Mouse (Mus musculus): ENCODE measurements around the gene Arid4a. TPM values are rescaled to one million over a fixed set of nuclear protein-coding genes. Genes with fewer than 3 reads are reported as not detected.
A peak's percentile ranks its signal among the peaks of the same experiment; 100 is the strongest.
"Not testable (repeated sequence)": the region's sequence is repeated elsewhere in the genome, so short reads cannot be mapped to it uniquely, and the experiment has no call there.

The Arid4a gene
- polyA plus RNA-seq, 1 experiment from 2014 or later = 40.4 TPM

GRCm38 (mm10) chr12:71055537-71055936 is 39.7 kb downstream of the Arid4a start:
- Histone ChIP-seq H3K4me2 (ENCODE audit: low read depth, low read length) (no peak overlapping the region), H3K36me3 (ENCODE audit: control insufficient read depth, insufficient read depth, low read length) (0 out of 2 replicates have a peak, but pooled peaks cover 4% of the 10 kb centered on the region), H3K9ac (ENCODE audit: low read length) (no peak overlapping the region), H3K4me1 (ENCODE audit: control insufficient read depth, insufficient read depth, low read length) (peaks cover 5% of the 10 kb centered on the region; the same call in 1 of the 2 replicates), H3K4me3 (replicated peaks; ENCODE audit: low read length) (no peak overlapping the region), H3K27me3 (ENCODE audit: control insufficient read depth, insufficient read depth, low read length) (no peaks in the 10 kb centered on the region), H3K9me3 (replicated peaks; ENCODE audit: control insufficient read depth, low read length) (no peaks in the 10 kb centered on the region), H3K27ac (ENCODE audit: low read length) (no peak overlapping the region)
- 75% methylated on average over 3 of the region's 3 CpGs for WGBS
- no peak for ATAC-seq (ENCODE audit: insufficient read depth, low FRiP score)

GRCm38 (mm10) chr12:71059741-71060140 is 44.0 kb downstream of the Arid4a start:
- no peaks in the 10 kb centered on the region for H3K4me1 ChIP-seq (ENCODE audit: control insufficient read depth, insufficient read depth, low read length)
- H3K36me3 ChIP-seq (ENCODE audit: control insufficient read depth, insufficient read depth, low read length) = 0 out of 2 replicates have a peak, but pooled peaks cover 4% of the 10 kb centered on the region
- H3K4me2 ChIP-seq (ENCODE audit: low read depth, low read length) = no peak overlapping the region
- H3K9ac ChIP-seq (ENCODE audit: low read length) = no peak overlapping the region
- H3K4me3 ChIP-seq (replicated peaks; ENCODE audit: low read length) = no peak overlapping the region
- WGBS = 94% methylated on average over 7 of the region's 7 CpGs
- H3K27me3 ChIP-seq (ENCODE audit: control insufficient read depth, insufficient read depth, low read length) = no peaks in the 10 kb centered on the region
- H3K27ac ChIP-seq (ENCODE audit: low read length) = no peak overlapping the region
- no peaks in the 10 kb centered on the region for H3K9me3 ChIP-seq (replicated peaks; ENCODE audit: control insufficient read depth, low read length)
- ATAC-seq (ENCODE audit: insufficient read depth, low FRiP score) = no peak

- H3K4me3 ChIP-seq (replicated peaks; ENCODE audit: low read length) = no peak overlapping the region
- peak overlapping the region; percentile 47 for H3K27ac ChIP-seq (ENCODE audit: low read length)
- no peak for ATAC-seq (ENCODE audit: insufficient read depth, low FRiP score)
- H3K27me3 ChIP-seq (ENCODE audit: control insufficient read depth, insufficient read depth, low read length) = no peaks in the 10 kb centered on the region
- H3K4me2 ChIP-seq (ENCODE audit: low read depth, low read length) = no peak overlapping the region
- H3K36me3 ChIP-seq (ENCODE audit: control insufficient read depth, insufficient read depth, low read length) = peaks cover 20% of the 10 kb centered on the region
- H3K9ac ChIP-seq (ENCODE audit: low read length) = no peak overlapping the region
- 91% methylated on average over 17 of the region's 17 CpGs for WGBS
- H3K4me1 ChIP-seq (ENCODE audit: control insufficient read depth, insufficient read depth, low read length) = no peaks in the 10 kb centered on the region
- H3K9me3 ChIP-seq (replicated peaks; ENCODE audit: control insufficient read depth, low read length) = no peaks in the 10 kb centered on the region
These were observed 54.1 kb downstream of the Arid4a start for GRCm38 (mm10) chr12:71069846-71070245.

- H3K9ac ChIP-seq (ENCODE audit: low read length) = no peak overlapping the region
- H3K27me3 ChIP-seq (ENCODE audit: control insufficient read depth, insufficient read depth, low read length) = no peaks in the 10 kb centered on the region
- H3K27ac ChIP-seq (ENCODE audit: low read length) = no peak overlapping the region
- peaks cover 36% of the 10 kb centered on the region for H3K36me3 ChIP-seq (ENCODE audit: control insufficient read depth, insufficient read depth, low read length)
- WGBS = 87% methylated on average over 4 of the region's 4 CpGs
- no peaks in the 10 kb centered on the region for H3K4me1 ChIP-seq (ENCODE audit: control insufficient read depth, insufficient read depth, low read length)
- no peak overlapping the region for H3K4me3 ChIP-seq (replicated peaks; ENCODE audit: low read length)
- ATAC-seq (ENCODE audit: insufficient read depth, low FRiP score) = no peak
- H3K4me2 ChIP-seq (ENCODE audit: low read depth, low read length) = no peak overlapping the region
- H3K9me3 ChIP-seq (replicated peaks; ENCODE audit: control insufficient read depth, low read length) = no peaks in the 10 kb centered on the region
These were observed 56.3 kb downstream of the Arid4a start for GRCm38 (mm10) chr12:71072048-71072447.

GRCm38 (mm10) chr12:71073113-71073730 is 57.4 kb downstream of the Arid4a start:
- Histone ChIP-seq H3K36me3 (ENCODE audit: control insufficient read depth, insufficient read depth, low read length) (peaks cover 33% of the 10 kb centered on the region), H3K4me2 (ENCODE audit: low read depth, low read length) (no peak overlapping the region), H3K4me3 (replicated peaks; ENCODE audit: low read length) (no peak overlapping the region), H3K9ac (ENCODE audit: low read length) (no peak overlapping the region), H3K9me3 (replicated peaks; ENCODE audit: control insufficient read depth, low read length) (no peaks in the 10 kb centered on the region), H3K27me3 (ENCODE audit: control insufficient read depth, insufficient read depth, low read length) (no peaks in the 10 kb centered on the region), H3K27ac (ENCODE audit: low read length) (no peak overlapping the region), H3K4me1 (ENCODE audit: control insufficient read depth, insufficient read depth, low read length) (no peaks in the 10 kb centered on the region)
- no peak for ATAC-seq (ENCODE audit: insufficient read depth, low FRiP score)
- WGBS = 61% methylated on average over 12 of the region's 12 CpGs

- H3K4me3 ChIP-seq (replicated peaks; ENCODE audit: low read length) = no peak overlapping the region
- WGBS = 89% methylated on average over 8 of the region's 8 CpGs
- H3K9me3 ChIP-seq (replicated peaks; ENCODE audit: control insufficient read depth, low read length) = no peaks in the 10 kb centered on the region
- no peak for ATAC-seq (ENCODE audit: insufficient read depth, low FRiP score)
- no peak overlapping the region for H3K27ac ChIP-seq (ENCODE audit: low read length)
- no peak overlapping the region for H3K4me2 ChIP-seq (ENCODE audit: low read depth, low read length)
- H3K36me3 ChIP-seq (ENCODE audit: control insufficient read depth, insufficient read depth, low read length) = no peaks in the 10 kb centered on the region
- no peak overlapping the region for H3K9ac ChIP-seq (ENCODE audit: low read length)
- H3K27me3 ChIP-seq (ENCODE audit: control insufficient read depth, insufficient read depth, low read length) = no peaks in the 10 kb centered on the region
- no peaks in the 10 kb centered on the region for H3K4me1 ChIP-seq (ENCODE audit: control insufficient read depth, insufficient read depth, low read length)
These were observed 70.5 kb downstream of the Arid4a start for GRCm38 (mm10) chr12:71086331-71086730.

- not testable (repeated sequence) for H3K9me3 ChIP-seq (replicated peaks; ENCODE audit: control insufficient read depth, low read length); H3K9ac ChIP-seq (ENCODE audit: low read length); H3K36me3 ChIP-seq (ENCODE audit: control insufficient read depth, insufficient read depth, low read length); H3K27ac ChIP-seq (ENCODE audit: low read length); H3K4me1 ChIP-seq (ENCODE audit: control insufficient read depth, insufficient read depth, low read length); H3K4me2 ChIP-seq (ENCODE audit: low read depth, low read length); H3K27me3 ChIP-seq (ENCODE audit: control insufficient read depth, insufficient read depth, low read length); H3K4me3 ChIP-seq (replicated peaks; ENCODE audit: low read length); ATAC-seq (ENCODE audit: insufficient read depth, low FRiP score)
- 74% methylated on average over 4 of the region's 4 CpGs for WGBS
These were observed 88.5 kb downstream of the Arid4a start for GRCm38 (mm10) chr12:71104275-71104674.

- no peaks in the 10 kb centered on the region; the same call in 1 of the 2 replicates for H3K36me3 ChIP-seq (ENCODE audit: control insufficient read depth, insufficient read depth, low read length)
- no peaks in the 10 kb centered on the region for H3K4me1 ChIP-seq (ENCODE audit: control insufficient read depth, insufficient read depth, low read length)
- H3K27ac ChIP-seq (ENCODE audit: low read length) = no peak overlapping the region
- H3K4me3 ChIP-seq (replicated peaks; ENCODE audit: low read length) = no peak overlapping the region
- 88% methylated on average over 6 of the region's 6 CpGs for WGBS
- no peak for ATAC-seq (ENCODE audit: insufficient read depth, low FRiP score)
- no peak overlapping the region for H3K4me2 ChIP-seq (ENCODE audit: low read depth, low read length)
- no peak overlapping the region for H3K9ac ChIP-seq (ENCODE audit: low read length)
- H3K9me3 ChIP-seq (replicated peaks; ENCODE audit: control insufficient read depth, low read length) = no peaks in the 10 kb centered on the region
- H3K27me3 ChIP-seq (ENCODE audit: control insufficient read depth, insufficient read depth, low read length) = no peaks in the 10 kb centered on the region
These were observed 91.5 kb downstream of the Arid4a start for GRCm38 (mm10) chr12:71107216-71107771.

- peak within 1 kb of the TSS; percentile 30 for H3K4me3 ChIP-seq (replicated peaks; ENCODE audit: low read length)
- no peak within 1 kb of the TSS for H3K27ac ChIP-seq (ENCODE audit: low read length)
- H3K9me3 ChIP-seq (replicated peaks; ENCODE audit: control insufficient read depth, low read length) = no peaks in the 10 kb centered on the region
- H3K4me2 ChIP-seq (ENCODE audit: low read depth, low read length) = peak within 1 kb of the TSS; percentile 54
- H3K27me3 ChIP-seq (ENCODE audit: control insufficient read depth, insufficient read depth, low read length) = no peaks in the 10 kb centered on the region
- H3K9ac ChIP-seq (ENCODE audit: low read length) = peak within 1 kb of the TSS; percentile 44
- no peaks in the 10 kb centered on the region for H3K36me3 ChIP-seq (ENCODE audit: control insufficient read depth, insufficient read depth, low read length)
- H3K4me1 ChIP-seq (ENCODE audit: control insufficient read depth, insufficient read depth, low read length) = no peaks in the 10 kb centered on the region
- ATAC-seq (ENCODE audit: insufficient read depth, low FRiP score) = peak; percentile 40; the same call in 1 of the 2 replicates
- WGBS = 7% methylated on average over 33 of the region's 33 CpGs
These were observed 95.5 kb downstream of the Arid4a start, which contains the start of gene Tomm20l for GRCm38 (mm10) chr12:71111331-71111730. Gene Tomm20l (plus strand): TSS chr12:71111428.

All from stomach, embryonic 16.5 days (tissue).